ENCODE assay signal across 8 mouse cellular contexts in genomic region chr16:8738542-8739514, GRCm38 (mm10). TPM values are rescaled to one million over a fixed set of nuclear protein-coding genes. Genes with fewer than 3 reads are reported as not detected.
DNase-seq lines count a peak whose midpoint lies in the region; ATAC-seq and TF ChIP-seq lines count a peak whose summit lies in the region.

No protein-coding gene starts in this region.

- 1% methylated on average over 89 of the region's 126 CpGs for WGBS in embryonic facial prominence, embryonic 15.5 days
- WGBS in heart, embryonic 10.5 days: 14% methylated on average over 125 of the region's 126 CpGs
- WGBS in kidney, embryonic 14.5 days: 1% methylated on average over 77 of the region's 126 CpGs

- H3K27ac ChIP-seq in bone marrow macrophage, adult 2 months (ENCODE audit: insufficient read depth, low read depth, low read length): peak overlapping the region; percentile 65
- H3K27ac ChIP-seq in embryonic facial prominence, embryonic 15.5 days (replicated peaks): peak overlapping the region; percentile 96
- H3K27ac ChIP-seq in heart, embryonic 10.5 days: peak overlapping the region; percentile 99
- peak overlapping the region; percentile 81 for H3K27ac ChIP-seq in kidney, embryonic 14.5 days (ENCODE audit: low read depth, low read length)

- H3K9me3 ChIP-seq in embryonic facial prominence, embryonic 15.5 days (replicated peaks): no peaks in the 10 kb centered on the region
- no peaks in the 10 kb centered on the region for H3K9me3 ChIP-seq in heart, embryonic 10.5 days
- no peaks in the 10 kb centered on the region for H3K9me3 ChIP-seq in kidney, embryonic 14.5 days (ENCODE audit: control insufficient read depth, low read length)

- no peak for TF ChIP-seq POLR2A in bone marrow macrophage, adult 2 months (IDR thresholded peaks at IDR 0.05; ENCODE audit: borderline replicate concordance, low read depth, low read length)

- TF ChIP-seq CTCF in bone marrow macrophage, adult 2 months (IDR thresholded peaks at IDR 0.05; ENCODE audit: low read depth, low read length): no peak

- DNase-seq in 416B (ENCODE audit: low read depth): peak; percentile 68
- peak; percentile 93 for DNase-seq in heart, embryonic 10.5 days (ENCODE audit: low spot score)
- DNase-seq in liver: peak; percentile 95
- peak; percentile 58 to 77 for DNase-seq in monocyte, adult 2 months (ENCODE audit: low read depth in 1 of 2, low spot score in 2 of 2)
- DNase-seq in spleen, postnatal 14 days (ENCODE audit: low spot score in 2 of 2): peak; percentile 86 to 91

- peak; percentile 93 for ATAC-seq in embryonic facial prominence, embryonic 15.5 days (ENCODE audit: insufficient number of reproducible peaks, low FRiP score, low TSS enrichment, low read depth)
- ATAC-seq in kidney, embryonic 14.5 days (ENCODE audit: low FRiP score, low TSS enrichment): peak; percentile 92

- peak overlapping the region; percentile 75 for H3K4me3 ChIP-seq in bone marrow macrophage, adult 2 months (ENCODE audit: insufficient read depth, low read length)
- H3K4me3 ChIP-seq in embryonic facial prominence, embryonic 15.5 days (replicated peaks): peak overlapping the region; percentile 77
- peak overlapping the region; percentile 97 for H3K4me3 ChIP-seq in heart, embryonic 10.5 days
- H3K4me3 ChIP-seq in kidney, embryonic 14.5 days (ENCODE audit: low read length): peak overlapping the region; percentile 100

- H3K27me3 ChIP-seq in embryonic facial prominence, embryonic 15.5 days: no peaks in the 10 kb centered on the region
- no peaks in the 10 kb centered on the region for H3K27me3 ChIP-seq in heart, embryonic 10.5 days (ENCODE audit: insufficient read depth, poor library complexity, severe bottlenecking)
- H3K27me3 ChIP-seq in kidney, embryonic 14.5 days (ENCODE audit: control insufficient read depth, insufficient read depth, low read length): no peaks in the 10 kb centered on the region

- H3K36me3 ChIP-seq in embryonic facial prominence, embryonic 15.5 days: no peaks in the 10 kb centered on the region
- no peaks in the 10 kb centered on the region; the same call in 1 of the 2 replicates for H3K36me3 ChIP-seq in heart, embryonic 10.5 days
- H3K36me3 ChIP-seq in kidney, embryonic 14.5 days (ENCODE audit: control insufficient read depth, insufficient read depth, low read length): no peaks in the 10 kb centered on the region

- peaks cover 19% of the 10 kb centered on the region for H3K4me1 ChIP-seq in bone marrow macrophage, adult 2 months (ENCODE audit: control insufficient read depth, insufficient read depth, low read length)
- H3K4me1 ChIP-seq in embryonic facial prominence, embryonic 15.5 days: peaks cover 31% of the 10 kb centered on the region
- H3K4me1 ChIP-seq in heart, embryonic 10.5 days: peaks cover 33% of the 10 kb centered on the region
- peaks cover 24% of the 10 kb centered on the region for H3K4me1 ChIP-seq in kidney, embryonic 14.5 days (ENCODE audit: control insufficient read depth, insufficient read depth, low read length)

- H3K9ac ChIP-seq in embryonic facial prominence, embryonic 15.5 days: peak overlapping the region; percentile 89
- peak overlapping the region; percentile 89 for H3K9ac ChIP-seq in kidney, embryonic 14.5 days (ENCODE audit: low read depth, low read length)

- peak overlapping the region; percentile 69 for H3K4me2 ChIP-seq in embryonic facial prominence, embryonic 15.5 days (replicated peaks)
- H3K4me2 ChIP-seq in kidney, embryonic 14.5 days (replicated peaks; ENCODE audit: low read depth, low read length): peak overlapping the region; percentile 61

RNA-seq across cellular contexts. Expression of gene Usp7, which starts 53.3 kb away (rescaled TPM):
- polyA plus RNA-seq in bone marrow macrophage, adult 2 months (2012; ENCODE audit: insufficient read depth, insufficient read length, missing spikeins): 61.2 and 65.5 TPM in 2 replicates
- 28.4 and 34.5 TPM in 2 replicates for polyA plus RNA-seq in embryonic facial prominence, embryonic 15.5 days (2015; fragmentation: Nextera tagmentation; extraction: Ambion mirVana)
- polyA plus RNA-seq in heart, embryonic 10.5 days (2016; fragmentation: Nextera tagmentation; extraction: Ambion mirVana): 16.8 and 24.3 TPM in 2 replicates
- polyA plus RNA-seq in kidney, embryonic 14.5 days (2014; fragmentation: Nextera tagmentation; extraction: Ambion mirVana): 46.2 and 61.4 TPM in 2 replicates

RNA-seq across cellular contexts. Expression of gene Gm5767, which starts 58.3 kb away (rescaled TPM):
- polyA plus RNA-seq in bone marrow macrophage, adult 2 months (2012; ENCODE audit: insufficient read depth, insufficient read length, missing spikeins): not detected in 2 replicates
- polyA plus RNA-seq in embryonic facial prominence, embryonic 15.5 days (2015; fragmentation: Nextera tagmentation; extraction: Ambion mirVana): not detected in 2 replicates
- not detected in 2 replicates for polyA plus RNA-seq in heart, embryonic 10.5 days (2016; fragmentation: Nextera tagmentation; extraction: Ambion mirVana)
- not detected in 2 replicates for polyA plus RNA-seq in kidney, embryonic 14.5 days (2014; fragmentation: Nextera tagmentation; extraction: Ambion mirVana)

Comparison
In these comparisons a context has a peak if more than half of its experiments do, and no peak if none do; other contexts are left out.
1. Peak in every context shown above with its lines: DNase-seq, ATAC-seq, H3K4me3 ChIP-seq and H3K27ac ChIP-seq.